Mouse (Mus musculus) MEL (cell line): ENCODE measurements around the gene Slc29a1. TPM values are rescaled to one million over a fixed set of nuclear protein-coding genes. Genes with fewer than 3 reads are reported as not detected.

Experiments used
- DNase-seq: peaks from one replicate; pipeline ENCODE4 v3.0.0; 2011; ENCODE audit warnings: low read depth, low spot score
- H3K27ac ChIP-seq: 2 replicates; pipeline ENCODE4 v1.5.1; 2012; ENCODE audit warnings: low read depth, mild to moderate bottlenecking, control low read depth, low read length, moderate library complexity; ENCODE audit not compliant: control insufficient read depth
- H3K27me3 ChIP-seq, 2 experiments: fragments of 150-350 bp in 1 of 2; sonication (generic) in 1 of 2; 2 replicates each; pipeline ENCODE4 v1.6.1; 2012; ENCODE audit warnings: low read length in 2 of 2, mild to moderate bottlenecking in 2 of 2, improper control_type of control experiment in 1 of 2, moderate library complexity in 1 of 2; ENCODE audit not compliant: insufficient read depth in 2 of 2, control insufficient read depth in 1 of 2
- H3K36me3 ChIP-seq, 2 experiments: 2 replicates each; pipeline ENCODE4 v1.6.1; 2012 to 2014; ENCODE audit warnings: low read length in 2 of 2, improper control_type of control experiment in 1 of 2, inconsistent platforms in 1 of 2, mild to moderate bottlenecking in 1 of 2; ENCODE audit not compliant: insufficient read depth in 2 of 2, control insufficient read depth in 1 of 2
- H3K4me1 ChIP-seq, 2 experiments: fragments of 150-350 bp in 1 of 2; sonication (generic) in 1 of 2; 2 replicates each; pipeline ENCODE4 v1.6.1; 2012; ENCODE audit warnings: low read length in 2 of 2, improper control_type of control experiment in 1 of 2, mild to moderate bottlenecking in 1 of 2; ENCODE audit not compliant: insufficient read depth in 2 of 2, control insufficient read depth in 1 of 2
- H3K4me3 ChIP-seq, 2 experiments: fragments of 150-350 bp in 1 of 2; sonication (generic) in 1 of 2; 2 replicates each; pipeline ENCODE4 v1.5.1; 2012; ENCODE audit warnings: low read depth in 2 of 2, low read length in 2 of 2, mild to moderate bottlenecking in 2 of 2, moderate library complexity in 2 of 2, control low read depth in 1 of 2, improper control_type of control experiment in 1 of 2; ENCODE audit not compliant: control insufficient read depth in 1 of 2, insufficient read depth in 1 of 2
- H3K79me2 ChIP-seq: 2 replicates; pipeline ENCODE4 v1.6.1; 2012; ENCODE audit warnings: mild to moderate bottlenecking, low read length, moderate library complexity; ENCODE audit not compliant: control insufficient read depth, poor library complexity, insufficient read depth
- H3K9ac ChIP-seq: 2 replicates; pipeline ENCODE4 v1.6.1; 2012; ENCODE audit warnings: low read depth, mild to moderate bottlenecking, control low read depth, low read length, moderate library complexity; ENCODE audit not compliant: control insufficient read depth, poor library complexity, severe bottlenecking
- H3K9me3 ChIP-seq: fragments of 150-350 bp; sonication (generic); replicated peaks from 2 replicates; pipeline ENCODE4 v1.6.1; 2012; ENCODE audit warnings: mild to moderate bottlenecking, low read length, improper control_type of control experiment, moderate library complexity; ENCODE audit not compliant: insufficient read depth
- BHLHE40 ChIP-seq: IDR thresholded peaks from 2 replicates; pipeline ENCODE4 v1.6.1; 2012; ENCODE audit warnings: low read depth, mild to moderate bottlenecking, inconsistent platforms, low read length, improper control_type of control experiment, borderline replicate concordance
- CTCF ChIP-seq, 3 experiments: IDR thresholded peaks in 2 of 3; conservative IDR thresholded peaks in 1 of 3; 2 replicates each; pipeline ENCODE4 v1.5.1; 2011 to 2012; ENCODE audit warnings: low read length in 3 of 3, low read depth in 2 of 3, mild to moderate bottlenecking in 2 of 3, improper control_type of control experiment in 1 of 3, inconsistent platforms in 1 of 3, mixed read lengths in 1 of 3, moderate library complexity in 1 of 3; ENCODE audit not compliant: control insufficient read depth in 1 of 3, insufficient read depth in 1 of 3, poor library complexity in 1 of 3, severe bottlenecking in 1 of 3
- E2F4 ChIP-seq: IDR thresholded peaks from 2 replicates; pipeline ENCODE4 v1.6.1; 2011; ENCODE audit warnings: low read depth, low read length, improper control_type of control experiment, borderline replicate concordance
- EP300 ChIP-seq, 2 experiments: IDR thresholded peaks; 2 replicates each; pipeline ENCODE4 v1.6.1; 2011; ENCODE audit warnings: improper control_type of control experiment in 2 of 2, low read length in 2 of 2, low read depth in 1 of 2, mild to moderate bottlenecking in 1 of 2
- ETS1 ChIP-seq: IDR thresholded peaks from 2 replicates; pipeline ENCODE4 v1.6.1; 2012; ENCODE audit warnings: low read depth, mild to moderate bottlenecking, inconsistent platforms, low read length, improper control_type of control experiment, moderate library complexity
- GABPA ChIP-seq: IDR thresholded peaks from 2 replicates; pipeline ENCODE4 v1.6.1; 2012; ENCODE audit warnings: low read depth, mild to moderate bottlenecking, inconsistent platforms, low read length, improper control_type of control experiment, moderate library complexity
- HCFC1 ChIP-seq: IDR thresholded peaks from 2 replicates; pipeline ENCODE4 v1.6.1; 2012; ENCODE audit warnings: low read depth, mild to moderate bottlenecking, inconsistent platforms, low read length, improper control_type of control experiment, moderate library complexity
- MAFK ChIP-seq: IDR thresholded peaks from 2 replicates; pipeline ENCODE4 v1.6.1; 2011; ENCODE audit warnings: low read depth, mild to moderate bottlenecking, low read length, improper control_type of control experiment, borderline replicate concordance
- MYB ChIP-seq: IDR thresholded peaks from 2 replicates; pipeline ENCODE4 v1.6.1; 2011; ENCODE audit warnings: mild to moderate bottlenecking, low read depth, low read length, improper control_type of control experiment
- MYC ChIP-seq: IDR thresholded peaks from 2 replicates; pipeline ENCODE4 v1.6.1; 2011; ENCODE audit warnings: low read depth, mild to moderate bottlenecking, low read length, improper control_type of control experiment, moderate library complexity
- NELFE ChIP-seq: IDR thresholded peaks from 2 replicates; pipeline ENCODE4 v1.6.1; 2011; ENCODE audit warnings: low read depth, low read length, improper control_type of control experiment
- NRF1 ChIP-seq: IDR thresholded peaks from 2 replicates; pipeline ENCODE4 v1.6.1; 2014; ENCODE audit warnings: low read depth, mild to moderate bottlenecking, inconsistent platforms, low read length, improper control_type of control experiment, moderate library complexity; ENCODE audit not compliant: poor library complexity, insufficient read depth, severe bottlenecking
- POLR2AphosphoS5 ChIP-seq: IDR thresholded peaks from 2 replicates; pipeline ENCODE4 v1.6.1; 2012; ENCODE audit warnings: low read depth, borderline replicate concordance, mild to moderate bottlenecking, inconsistent platforms, low read length, moderate library complexity, mixed read lengths
- SMC3 ChIP-seq: IDR thresholded peaks from 2 replicates; pipeline ENCODE4 v1.6.1; 2011; ENCODE audit warnings: low read depth, low read length, improper control_type of control experiment
- TAL1 ChIP-seq: IDR thresholded peaks from 2 replicates; pipeline ENCODE4 v1.6.1; 2012; ENCODE audit warnings: mild to moderate bottlenecking, inconsistent platforms, low read length, moderate library complexity, mixed read lengths
- TBP ChIP-seq: IDR thresholded peaks from 2 replicates; pipeline ENCODE4 v1.8.0; 2011; ENCODE audit warnings: low read depth, low read length, improper control_type of control experiment
- TCF12 ChIP-seq: IDR thresholded peaks from 2 replicates; pipeline ENCODE4 v1.6.1; 2014; ENCODE audit warnings: low read depth, mild to moderate bottlenecking, inconsistent platforms, low read length, improper control_type of control experiment, moderate library complexity
- UBTF ChIP-seq: IDR thresholded peaks from 2 replicates; pipeline ENCODE4 v1.6.1; 2012; ENCODE audit warnings: low read depth, mild to moderate bottlenecking, inconsistent platforms, low read length, improper control_type of control experiment, moderate library complexity, borderline replicate concordance; ENCODE audit not compliant: insufficient read depth
- USF1 ChIP-seq: IDR thresholded peaks from 2 replicates; pipeline ENCODE4 v1.6.1; 2014; ENCODE audit warnings: low read depth, mild to moderate bottlenecking, inconsistent platforms, low read length, improper control_type of control experiment, moderate library complexity
- ZC3H11A ChIP-seq: IDR thresholded peaks from 2 replicates; pipeline ENCODE4 v1.6.1; 2012; ENCODE audit warnings: low read depth, mild to moderate bottlenecking, inconsistent platforms, low read length, improper control_type of control experiment
- ZNF384 ChIP-seq: IDR thresholded peaks from 2 replicates; pipeline ENCODE4 v1.6.1; 2012; ENCODE audit warnings: low read depth, mild to moderate bottlenecking, inconsistent platforms, low read length, improper control_type of control experiment
- polyA plus RNA-seq, 2 experiments: library from polyadenylated mRNA; stranded (reverse) in 1 of 2; unstranded in 1 of 2; fragments of >175 nt in 1 of 2; fragments of >200 nt in 1 of 2; gene quantifications; 2 replicates each; pipeline versions ENCODE4 v1.2.1 to v1.2.4; 2012; ENCODE audit warnings: low replicate concordance in 2 of 2, low read depth in 1 of 2; ENCODE audit not compliant: insufficient read length in 2 of 2, insufficient read depth in 1 of 2, missing spikeins in 1 of 2
- total RNA-seq: library from RNA; depleted of rRNA; stranded (reverse); fragments of 300-350 nt; gene quantifications from 2 replicates; pipeline ENCODE4 v1.2.3, GENCODE M21; 2012

Slc29a1 gene
- total and polyA plus RNA-seq, 3 experiments, result 238 to 341 TPM; not detected in 1

- no peak overlapping the region for H3K27ac ChIP-seq
- no peaks in the 10 kb centered on the region for H3K36me3 ChIP-seq
- H3K4me1 ChIP-seq, result no peaks in the 10 kb centered on the region
- no peaks in the 10 kb centered on the region for H3K9me3 ChIP-seq
- no peak for DNase-seq
- no peaks in the 10 kb centered on the region for H3K79me2 ChIP-seq
- no peak for TF ChIP-seq USF1
- no peak overlapping the region for H3K4me3 ChIP-seq
- peaks cover 5 to 10% of the 10 kb centered on the region in 2 experiments; a peak in 3 of 4 replicates for H3K27me3 ChIP-seq
- no peak overlapping the region for H3K9ac ChIP-seq
Measured at GRCm38 (mm10) chr17:45539664-45540063, 59.7 kb downstream of the Slc29a1 start.

GRCm38 (mm10) chr17:45538394-45538793 is 61.0 kb downstream of the Slc29a1 start:
- no peak for DNase-seq
- TF ChIP-seq MAFK (no peak), ETS1 (no peak), CTCF (IDR thresholded peaks at IDR 0.05 in 2 of 3, conservative IDR thresholded peaks at IDR 0.05 in 1 of 3; ENCODE audit: control insufficient read depth in 1 of 3, insufficient read depth in 1 of 3, low read depth in 2 of 3, low read length in 3 of 3, poor library complexity in 1 of 3, severe bottlenecking in 1 of 3) (no peak), ZC3H11A (no peak), TBP (no peak), POLR2AphosphoS5 (no peak), HCFC1 (no peak), NELFE (no peak), BHLHE40 (no peak), MYB (no peak), SMC3 (no peak), TAL1 (no peak), EP300 (IDR thresholded peaks at IDR 0.05; ENCODE audit: low read depth in 1 of 2, low read length in 2 of 2) (no peak), NRF1 (no peak), TCF12 (no peak), UBTF (no peak), MYC (no peak), GABPA (no peak), E2F4 (no peak), ZNF384 (no peak)
- TF ChIP-seq, all 39 proteins: peak for 0
- peaks cover 5 to 10% of the 10 kb centered on the region in 2 experiments; a peak in 3 of 4 replicates for H3K27me3 ChIP-seq
- H3K27ac ChIP-seq, result no peak overlapping the region
- H3K4me1 ChIP-seq, result no peaks in the 10 kb centered on the region
- no peak overlapping the region for H3K4me3 ChIP-seq
- H3K9ac ChIP-seq, result no peak overlapping the region
- no peaks in the 10 kb centered on the region for H3K9me3 ChIP-seq
- H3K79me2 ChIP-seq, result no peaks in the 10 kb centered on the region
- no peaks in the 10 kb centered on the region for H3K36me3 ChIP-seq
